Mouse (Mus musculus): Measurements from ENCODE around the gene Gm14214. TPM values are rescaled to one million over a fixed set of nuclear protein-coding genes. Genes with fewer than 3 reads are reported as not detected.

Gm14214 gene
- polyA plus RNA-seq, 1 experiment from 2014 or later: not detected

DNA sequence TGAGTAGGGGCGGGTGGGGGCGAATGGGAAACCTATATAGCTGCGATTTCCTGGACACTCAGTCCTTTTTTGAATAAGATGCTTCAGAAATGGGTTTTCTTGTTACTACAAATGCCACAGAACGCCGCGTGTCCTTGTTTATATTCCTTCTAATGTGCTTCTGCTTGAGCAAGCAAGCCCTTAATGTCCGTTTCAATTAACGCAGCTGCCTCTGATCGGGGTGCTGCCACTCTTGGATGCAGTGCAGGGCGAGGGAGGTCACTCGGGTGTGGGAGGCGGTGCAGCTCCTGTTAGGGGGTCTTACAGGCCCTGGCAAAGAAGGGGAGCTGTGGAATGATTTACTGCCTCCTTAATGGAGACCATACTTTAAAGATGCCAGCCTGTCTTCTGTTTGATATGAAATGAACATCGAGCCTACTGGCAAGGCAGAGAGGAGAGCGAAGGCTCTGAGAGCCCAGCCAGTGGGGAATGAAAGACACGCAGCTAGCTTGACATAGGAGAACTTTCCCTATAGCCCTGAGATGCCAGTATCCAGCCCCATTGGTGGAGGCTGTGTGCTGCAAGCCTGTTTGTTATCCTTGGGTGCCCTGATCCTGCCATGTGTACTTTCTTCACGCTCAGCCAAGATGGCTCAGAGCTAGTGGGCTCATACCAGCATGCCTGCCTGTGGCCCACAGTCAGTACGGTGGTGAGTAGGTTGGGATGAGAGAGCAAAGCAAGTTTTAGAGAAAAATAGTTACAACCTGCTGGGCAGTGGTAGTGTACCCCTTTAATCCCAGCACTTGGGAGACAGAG is 13.2 kb upstream of the Gm14214 start:
- ATAC-seq (ENCODE audit: insufficient read depth, low FRiP score, low TSS enrichment) (no peak), DNase-seq (ENCODE audit: low spot score) (peak; percentile 12)
- Histone ChIP-seq H3K4me1 (ENCODE audit: control insufficient read depth, insufficient read depth, low read length) (peaks cover 7% of the 10 kb centered on the region; the same call in 1 of the 2 replicates), H3K27ac (ENCODE audit: low read depth, low read length) (no peak overlapping the region), H3K4me2 (ENCODE audit: low read depth) (no peak overlapping the region), H3K4me3 (ENCODE audit: low read depth, low read length) (no peak overlapping the region; the same call in 1 of the 2 replicates), H3K27me3 (ENCODE audit: control insufficient read depth, insufficient read depth, low read length) (no peaks in the 10 kb centered on the region), H3K9ac (ENCODE audit: low read length) (no peak overlapping the region), H3K36me3 (ENCODE audit: control insufficient read depth, insufficient read depth, low read length) (no peaks in the 10 kb centered on the region), H3K9me3 (ENCODE audit: control insufficient read depth, low read length) (no peaks in the 10 kb centered on the region)
- WGBS: 63% methylated on average over 17 of the region's 17 CpGs

DNA sequence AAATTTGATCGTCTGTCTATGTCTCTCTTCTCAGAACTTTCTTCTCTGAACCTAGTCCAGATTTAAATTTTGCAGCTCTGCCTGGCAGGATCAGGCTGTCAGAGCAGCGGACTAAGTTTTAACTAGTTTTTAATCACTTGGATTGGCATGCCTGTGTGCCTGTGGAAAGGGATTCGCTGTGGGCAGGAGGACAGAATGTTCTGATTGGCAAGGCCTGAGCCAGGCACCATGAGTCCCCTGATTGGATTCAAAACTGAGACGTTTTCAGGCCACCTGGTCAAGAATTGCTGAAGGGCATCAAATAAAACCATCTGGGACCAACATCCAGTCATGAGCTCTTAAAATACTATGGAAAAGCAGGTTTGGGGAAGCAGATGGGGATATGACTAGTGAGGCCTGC is 12.5 kb upstream of the Gm14214 start:
- H3K27me3 ChIP-seq (ENCODE audit: control insufficient read depth, insufficient read depth, low read length): no peaks in the 10 kb centered on the region
- no peak overlapping the region for H3K27ac ChIP-seq (ENCODE audit: low read depth, low read length)
- no peaks in the 10 kb centered on the region for H3K9me3 ChIP-seq (ENCODE audit: control insufficient read depth, low read length)
- ATAC-seq (ENCODE audit: insufficient read depth, low FRiP score, low TSS enrichment): no peak
- H3K4me2 ChIP-seq (ENCODE audit: low read depth): no peak overlapping the region
- H3K4me1 ChIP-seq (ENCODE audit: control insufficient read depth, insufficient read depth, low read length): peaks cover 7% of the 10 kb centered on the region; the same call in 1 of the 2 replicates
- no peaks in the 10 kb centered on the region for H3K36me3 ChIP-seq (ENCODE audit: control insufficient read depth, insufficient read depth, low read length)
- H3K4me3 ChIP-seq (ENCODE audit: low read depth, low read length): no peak overlapping the region
- H3K9ac ChIP-seq (ENCODE audit: low read length): no peak overlapping the region
- no peak for DNase-seq (ENCODE audit: low spot score)
- 77% methylated on average over 4 of the region's 4 CpGs for WGBS

DNA sequence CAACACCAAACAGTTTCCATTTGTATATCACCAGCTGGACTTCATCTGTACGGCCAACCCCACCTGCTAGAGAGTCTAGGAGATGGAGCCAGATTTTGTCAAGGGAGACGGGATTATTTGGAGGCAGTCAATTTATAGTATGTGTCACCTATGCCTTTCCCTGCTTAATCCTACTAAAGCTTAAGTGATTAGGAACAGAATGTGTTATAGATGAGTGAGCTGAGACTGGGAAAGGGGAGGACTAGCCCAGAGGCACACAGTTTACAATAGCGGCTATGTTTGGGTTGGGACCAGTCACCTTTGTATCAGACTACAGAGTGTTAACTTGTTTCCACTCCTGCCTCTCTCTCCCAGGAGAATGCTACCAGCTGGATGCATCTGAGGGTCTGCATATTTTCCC is 9.8 kb upstream of the Gm14214 start:
- WGBS: 86% methylated on average over 3 of the region's 3 CpGs
- Histone ChIP-seq H3K9ac (ENCODE audit: low read length) (no peak overlapping the region), H3K36me3 (ENCODE audit: control insufficient read depth, insufficient read depth, low read length) (no peaks in the 10 kb centered on the region), H3K27me3 (ENCODE audit: control insufficient read depth, insufficient read depth, low read length) (no peaks in the 10 kb centered on the region), H3K4me3 (ENCODE audit: low read depth, low read length) (no peak overlapping the region), H3K9me3 (ENCODE audit: control insufficient read depth, low read length) (no peaks in the 10 kb centered on the region), H3K27ac (ENCODE audit: low read depth, low read length) (no peak overlapping the region), H3K4me1 (ENCODE audit: control insufficient read depth, insufficient read depth, low read length) (peaks cover 3% of the 10 kb centered on the region; the same call in 1 of the 2 replicates), H3K4me2 (ENCODE audit: low read depth) (no peak overlapping the region)
- DNase-seq (ENCODE audit: low spot score) (no peak), ATAC-seq (ENCODE audit: insufficient read depth, low FRiP score, low TSS enrichment) (no peak)

DNA sequence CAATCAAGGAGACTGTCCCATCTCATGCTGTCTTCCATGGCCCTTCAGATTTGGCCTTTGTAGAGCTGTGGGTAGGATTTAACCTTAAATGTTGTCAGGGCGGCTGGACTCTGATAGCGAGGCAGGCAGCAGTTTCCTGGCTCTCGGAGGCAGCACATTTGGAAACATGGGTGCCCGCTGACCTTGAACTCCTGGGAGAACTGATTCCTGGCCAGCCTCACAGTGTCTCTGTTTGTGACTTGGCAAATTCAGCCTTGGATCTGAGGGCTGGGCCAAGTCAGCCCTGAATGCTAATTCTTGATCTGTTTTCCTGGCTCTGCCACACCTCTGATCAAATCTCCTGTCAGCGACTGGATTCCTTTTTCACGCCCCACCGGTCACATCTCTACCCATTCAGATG is 6.7 kb upstream of the Gm14214 start:
- WGBS: 75% methylated on average over 7 of the region's 7 CpGs
- Histone ChIP-seq H3K9ac (ENCODE audit: low read length) (no peak overlapping the region), H3K4me2 (ENCODE audit: low read depth) (no peak overlapping the region), H3K36me3 (ENCODE audit: control insufficient read depth, insufficient read depth, low read length) (no peaks in the 10 kb centered on the region), H3K4me1 (ENCODE audit: control insufficient read depth, insufficient read depth, low read length) (no peaks in the 10 kb centered on the region), H3K27me3 (ENCODE audit: control insufficient read depth, insufficient read depth, low read length) (no peaks in the 10 kb centered on the region), H3K27ac (ENCODE audit: low read depth, low read length) (no peak overlapping the region), H3K9me3 (ENCODE audit: control insufficient read depth, low read length) (0 out of 2 replicates have a peak, but pooled peaks cover 3% of the 10 kb centered on the region), H3K4me3 (ENCODE audit: low read depth, low read length) (no peak overlapping the region)
- ATAC-seq (ENCODE audit: insufficient read depth, low FRiP score, low TSS enrichment): no peak
- no peak for DNase-seq (ENCODE audit: low spot score)

DNA sequence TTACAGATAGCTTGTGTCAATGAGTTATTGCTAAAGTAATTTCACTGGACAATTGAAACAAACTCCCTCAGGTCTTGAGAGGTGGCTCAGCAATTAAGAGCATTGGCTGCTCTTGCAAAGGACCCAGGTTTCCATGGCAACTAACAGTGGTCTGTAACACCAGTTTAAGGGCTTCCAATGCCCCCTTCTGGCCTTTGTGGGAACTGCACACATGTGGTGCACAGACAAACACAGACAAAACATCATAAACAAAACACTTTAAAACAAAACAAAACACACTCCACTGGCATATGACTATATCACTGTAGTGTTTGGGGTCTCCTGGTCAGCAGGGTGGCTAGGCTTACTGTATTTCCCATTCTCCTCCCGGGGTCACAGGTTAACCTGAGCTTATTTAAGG is 4.2 kb upstream of the Gm14214 start:
- 0 out of 2 replicates have a peak, but pooled peaks cover 3% of the 10 kb centered on the region for H3K9me3 ChIP-seq (ENCODE audit: control insufficient read depth, low read length)
- H3K4me2 ChIP-seq (ENCODE audit: low read depth): no peak overlapping the region
- no peaks in the 10 kb centered on the region for H3K36me3 ChIP-seq (ENCODE audit: control insufficient read depth, insufficient read depth, low read length)
- H3K27ac ChIP-seq (ENCODE audit: low read depth, low read length): no peak overlapping the region
- no peaks in the 10 kb centered on the region for H3K27me3 ChIP-seq (ENCODE audit: control insufficient read depth, insufficient read depth, low read length)
- ATAC-seq (ENCODE audit: insufficient read depth, low FRiP score, low TSS enrichment) (no peak), DNase-seq (ENCODE audit: low spot score) (no peak)
- no peak overlapping the region for H3K9ac ChIP-seq (ENCODE audit: low read length)
- no peak overlapping the region for H3K4me3 ChIP-seq (ENCODE audit: low read depth, low read length)
- H3K4me1 ChIP-seq (ENCODE audit: control insufficient read depth, insufficient read depth, low read length): no peaks in the 10 kb centered on the region
- WGBS: 74% methylated on average over 1 of the region's 1 CpGs

DNA sequence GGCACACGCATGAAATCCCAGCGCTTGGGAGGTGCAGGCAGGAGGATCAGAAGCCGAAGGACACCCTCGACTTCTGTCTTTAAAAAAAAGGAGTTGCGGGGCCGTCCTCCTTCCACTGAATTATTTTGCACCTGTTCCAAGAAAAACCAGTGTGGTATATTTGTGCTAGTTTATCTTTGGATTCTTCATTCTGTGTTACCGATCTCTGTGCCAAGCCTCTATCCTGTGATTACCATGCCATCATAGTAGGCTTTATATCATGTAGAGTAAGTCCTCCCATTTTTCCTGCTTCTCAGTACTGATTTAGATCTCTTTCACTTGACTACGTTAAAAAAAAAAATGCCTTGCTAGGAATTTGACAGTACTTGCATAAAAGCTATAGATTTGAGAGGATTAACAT is 1.8 kb upstream of the Gm14214 start:
- 81% methylated on average over 8 of the region's 8 CpGs for WGBS
- no peak overlapping the region for H3K4me3 ChIP-seq (ENCODE audit: low read depth, low read length)
- H3K4me2 ChIP-seq (ENCODE audit: low read depth): no peak overlapping the region
- DNase-seq (ENCODE audit: low spot score): no peak
- no peaks in the 10 kb centered on the region for H3K4me1 ChIP-seq (ENCODE audit: control insufficient read depth, insufficient read depth, low read length)
- H3K9me3 ChIP-seq (ENCODE audit: control insufficient read depth, low read length): 0 out of 2 replicates have a peak, but pooled peaks cover 3% of the 10 kb centered on the region
- H3K36me3 ChIP-seq (ENCODE audit: control insufficient read depth, insufficient read depth, low read length): no peaks in the 10 kb centered on the region
- H3K27me3 ChIP-seq (ENCODE audit: control insufficient read depth, insufficient read depth, low read length): no peaks in the 10 kb centered on the region
- no peak overlapping the region for H3K27ac ChIP-seq (ENCODE audit: low read depth, low read length)
- ATAC-seq (ENCODE audit: insufficient read depth, low FRiP score, low TSS enrichment): no peak
- H3K9ac ChIP-seq (ENCODE audit: low read length): no peak overlapping the region; the same call in 1 of the 2 replicates

DNA sequence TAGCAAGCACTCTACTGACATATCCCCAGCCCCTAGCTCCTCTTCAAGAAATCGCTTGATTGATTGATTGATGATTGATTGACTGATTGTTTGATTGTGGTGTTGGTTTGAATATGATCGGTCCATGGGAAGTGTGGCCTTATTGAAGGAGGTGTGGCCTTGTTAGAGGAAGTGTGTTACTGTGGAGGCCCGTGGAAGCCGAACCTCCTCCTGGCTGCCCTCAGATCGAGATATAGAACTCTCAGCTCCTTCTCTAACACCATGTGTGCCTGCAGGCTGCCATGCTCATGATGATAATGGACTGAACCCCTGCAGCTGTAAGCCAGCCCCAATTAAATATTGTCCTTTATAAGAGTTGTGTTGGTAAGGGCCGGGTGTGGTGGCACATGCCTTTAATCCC is 2.8 kb downstream of the Gm14214 start:
- Histone ChIP-seq H3K4me1 (ENCODE audit: control insufficient read depth, insufficient read depth, low read length) (no peaks in the 10 kb centered on the region), H3K9ac (ENCODE audit: low read length) (no peak overlapping the region), H3K27ac (ENCODE audit: low read depth, low read length) (no peak overlapping the region), H3K4me3 (ENCODE audit: low read depth, low read length) (no peak overlapping the region), H3K9me3 (ENCODE audit: control insufficient read depth, low read length) (no peaks in the 10 kb centered on the region), H3K27me3 (ENCODE audit: control insufficient read depth, insufficient read depth, low read length) (no peaks in the 10 kb centered on the region), H3K4me2 (ENCODE audit: low read depth) (no peak overlapping the region), H3K36me3 (ENCODE audit: control insufficient read depth, insufficient read depth, low read length) (no peaks in the 10 kb centered on the region)
- 91% methylated on average over 6 of the region's 6 CpGs for WGBS
- ATAC-seq (ENCODE audit: insufficient read depth, low FRiP score, low TSS enrichment) (no peak), DNase-seq (ENCODE audit: low spot score) (no peak)

DNA sequence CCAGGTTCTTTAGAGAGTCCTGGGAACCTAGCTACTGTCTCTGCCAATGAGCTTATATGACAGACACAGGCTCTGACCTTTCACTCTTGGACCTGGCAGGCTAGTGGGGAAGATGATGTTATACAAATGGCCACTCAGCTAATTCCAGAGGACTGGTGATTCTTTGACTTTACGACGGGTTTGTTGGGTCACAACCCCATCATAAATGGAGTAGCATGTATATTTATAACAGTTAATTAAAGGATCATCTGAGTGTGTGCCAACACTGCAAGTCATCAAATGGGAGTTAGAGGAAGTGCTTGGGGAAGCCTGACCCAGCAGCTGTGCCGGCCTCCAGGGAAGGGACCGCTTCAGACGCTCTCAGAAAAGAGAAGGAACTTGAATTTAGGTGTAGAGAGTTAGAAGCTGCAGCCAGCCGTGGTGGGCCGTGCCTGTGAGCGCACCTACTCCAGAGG is 4.2 kb downstream of the Gm14214 start:
- H3K27me3 ChIP-seq (ENCODE audit: control insufficient read depth, insufficient read depth, low read length): no peaks in the 10 kb centered on the region
- no peak for ATAC-seq (ENCODE audit: insufficient read depth, low FRiP score, low TSS enrichment)
- no peaks in the 10 kb centered on the region for H3K36me3 ChIP-seq (ENCODE audit: control insufficient read depth, insufficient read depth, low read length)
- no peaks in the 10 kb centered on the region for H3K9me3 ChIP-seq (ENCODE audit: control insufficient read depth, low read length)
- 76% methylated on average over 8 of the region's 8 CpGs for WGBS
- no peaks in the 10 kb centered on the region for H3K4me1 ChIP-seq (ENCODE audit: control insufficient read depth, insufficient read depth, low read length)
- no peak for DNase-seq (ENCODE audit: low spot score)
- H3K4me2 ChIP-seq (ENCODE audit: low read depth): no peak overlapping the region
- no peak overlapping the region for H3K4me3 ChIP-seq (ENCODE audit: low read depth, low read length)
- no peak overlapping the region for H3K27ac ChIP-seq (ENCODE audit: low read depth, low read length)
- H3K9ac ChIP-seq (ENCODE audit: low read length): no peak overlapping the region

Measured in neural tube, embryonic 11.5 days (tissue).